Mouse (Mus musculus): ENCODE results near the gene Hpca. TPM values are rescaled to one million over a fixed set of nuclear protein-coding genes. Genes with fewer than 3 reads are reported as not detected.

Hpca gene
- polyA plus RNA-seq (2015; fragmentation: Nextera tagmentation; extraction: Ambion mirVana), result 110 and 133 TPM in 2 replicates

DNA sequence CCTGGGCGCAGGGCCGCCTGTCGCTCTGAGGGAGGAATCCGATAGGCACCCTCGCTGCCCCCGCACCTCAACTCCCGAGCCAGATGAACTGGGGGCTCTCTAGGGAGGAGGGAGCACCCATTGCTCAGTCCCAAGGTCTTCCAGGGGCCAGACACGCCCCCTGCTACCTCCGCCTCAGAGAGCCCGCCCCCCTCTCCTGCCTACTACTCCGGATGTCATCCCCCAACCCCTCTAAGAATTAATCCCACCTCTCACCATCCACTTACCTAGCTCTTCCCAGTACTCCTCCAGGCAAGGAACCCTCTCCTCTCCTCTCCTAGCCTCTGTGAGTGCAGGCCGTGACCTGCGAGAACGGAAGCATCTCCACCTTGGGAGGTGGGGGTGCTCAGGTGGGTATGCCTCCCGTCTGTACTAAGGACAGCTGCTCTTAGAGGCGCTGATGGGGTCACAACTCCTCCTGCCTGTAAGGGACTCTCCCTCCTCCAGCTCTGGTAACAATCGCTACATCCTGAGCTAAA lies at the start of gene Hpca:
Gene Hpca, minus strand, starts transcription at position 468 of the 518 bp plus-strand sequence.
- H3K4me2 ChIP-seq, result peak within 1 kb of the TSS; percentile 92
- H3K27me3 ChIP-seq, result no peaks in the 10 kb centered on the region
- peak; percentile 39; the same call in 1 of the 2 replicates for ATAC-seq (ENCODE audit: low FRiP score, low read depth)
- peak within 1 kb of the TSS; percentile 28; the same call in 1 of the 2 replicates for H3K27ac ChIP-seq (replicated peaks)
- WGBS, result under 1% methylated on average over 14 of the region's 17 CpGs
- H3K36me3 ChIP-seq, result no peaks in the 10 kb centered on the region
- H3K4me3 ChIP-seq, result peak within 1 kb of the TSS; percentile 54
- peak within 1 kb of the TSS; percentile 54 for H3K9ac ChIP-seq
- no peaks in the 10 kb centered on the region for H3K9me3 ChIP-seq
- H3K4me1 ChIP-seq (replicated peaks), result peaks cover 45% of the 10 kb centered on the region

DNA sequence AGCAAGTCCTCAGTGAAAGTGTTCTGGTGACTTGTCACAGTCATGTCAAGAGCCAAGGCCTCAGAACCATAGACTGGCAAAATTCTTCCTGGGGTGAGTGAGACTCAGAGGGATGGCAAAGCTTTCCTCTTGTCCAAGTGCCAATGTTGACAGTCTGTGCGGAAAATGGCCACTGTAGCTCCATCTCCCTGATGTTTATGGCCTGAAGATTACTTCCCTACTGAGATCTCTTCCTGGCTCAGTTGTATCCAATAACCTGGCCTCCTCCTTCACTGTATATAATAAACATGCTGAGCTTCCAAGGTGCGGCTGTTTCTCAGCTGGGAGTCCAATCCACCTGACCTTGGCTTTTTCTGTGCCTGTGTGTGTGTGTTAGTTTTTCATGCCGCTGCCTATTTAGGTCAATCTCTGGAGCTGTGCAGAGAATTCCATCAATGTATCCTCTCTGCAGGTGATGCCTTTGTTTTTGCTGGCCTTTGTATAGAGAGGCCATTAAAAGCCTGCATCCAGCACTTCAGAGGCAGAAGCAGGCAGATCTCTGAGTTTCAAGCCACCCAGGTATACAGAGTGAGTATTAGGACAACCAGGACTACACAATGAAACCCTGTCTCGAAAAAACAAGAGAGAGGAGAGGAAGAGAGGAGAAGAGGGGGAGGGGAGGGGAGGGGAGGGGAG lies 39.9 kb upstream of the Hpca start:
- no peak overlapping the region for H3K9ac ChIP-seq
- peaks cover 26% of the 10 kb centered on the region for H3K36me3 ChIP-seq
- no peak for ATAC-seq (ENCODE audit: low FRiP score, low read depth)
- no peaks in the 10 kb centered on the region for H3K4me1 ChIP-seq (replicated peaks)
- H3K27me3 ChIP-seq, result no peaks in the 10 kb centered on the region
- H3K4me3 ChIP-seq, result no peak overlapping the region
- no peaks in the 10 kb centered on the region for H3K9me3 ChIP-seq
- H3K4me2 ChIP-seq, result no peak overlapping the region
- WGBS, result 79% methylated on average over 4 of the region's 4 CpGs
- no peak overlapping the region for H3K27ac ChIP-seq (replicated peaks)

DNA sequence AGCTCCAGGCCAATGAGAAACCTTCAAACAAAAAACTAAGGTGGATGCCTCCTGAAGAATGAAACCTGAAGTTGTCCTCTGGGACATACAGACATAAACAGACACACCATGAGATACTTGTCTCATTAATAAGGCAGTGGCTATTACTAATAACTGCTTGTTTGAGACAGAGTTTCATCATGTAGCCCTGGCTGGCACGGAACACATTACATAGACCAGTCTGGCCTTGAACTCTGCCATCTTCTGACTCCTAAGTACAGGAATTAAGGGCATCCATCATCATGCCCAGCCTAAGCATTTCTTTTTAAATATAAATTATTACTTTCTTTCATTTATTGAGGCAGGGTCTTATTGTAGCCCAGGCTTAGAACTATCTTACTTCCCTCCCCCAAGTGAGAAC lies 39.2 kb upstream of the Hpca start:
- no peak overlapping the region for H3K9ac ChIP-seq
- 97% methylated on average over 1 of the region's 1 CpGs for WGBS
- peaks cover 31% of the 10 kb centered on the region for H3K36me3 ChIP-seq
- ATAC-seq (ENCODE audit: low FRiP score, low read depth), result no peak
- no peak overlapping the region for H3K4me3 ChIP-seq
- H3K27me3 ChIP-seq, result no peaks in the 10 kb centered on the region
- no peaks in the 10 kb centered on the region for H3K4me1 ChIP-seq (replicated peaks)
- no peak overlapping the region for H3K27ac ChIP-seq (replicated peaks)
- no peaks in the 10 kb centered on the region for H3K9me3 ChIP-seq
- no peak overlapping the region for H3K4me2 ChIP-seq

DNA sequence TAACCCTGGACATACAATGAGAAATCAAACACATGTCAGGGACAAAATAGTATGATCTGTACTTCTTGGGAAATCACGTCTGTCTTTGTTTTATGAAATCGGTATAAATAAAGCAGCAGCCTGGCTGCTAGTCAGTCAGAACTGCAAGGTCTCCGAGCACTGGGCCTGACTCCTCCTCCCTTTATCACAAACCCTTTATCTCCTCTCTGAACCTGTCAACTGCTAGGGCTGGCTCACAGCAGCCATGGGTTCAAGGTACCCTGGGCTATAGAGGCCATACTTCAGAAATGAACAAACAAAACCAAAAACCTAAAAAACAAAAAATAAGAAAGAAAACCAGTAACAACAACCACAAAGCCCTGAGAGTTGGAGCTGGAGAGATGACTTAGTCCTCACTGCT lies 36.7 kb upstream of the Hpca start:
- Histone ChIP-seq H3K36me3 (peaks cover 29% of the 10 kb centered on the region), H3K27ac (replicated peaks) (no peak overlapping the region), H3K4me2 (no peak overlapping the region), H3K4me3 (no peak overlapping the region), H3K9ac (no peak overlapping the region), H3K4me1 (replicated peaks) (no peaks in the 10 kb centered on the region), H3K27me3 (no peaks in the 10 kb centered on the region), H3K9me3 (no peaks in the 10 kb centered on the region)
- WGBS, result 59% methylated on average over 3 of the region's 3 CpGs
- no peak for ATAC-seq (ENCODE audit: low FRiP score, low read depth)

DNA sequence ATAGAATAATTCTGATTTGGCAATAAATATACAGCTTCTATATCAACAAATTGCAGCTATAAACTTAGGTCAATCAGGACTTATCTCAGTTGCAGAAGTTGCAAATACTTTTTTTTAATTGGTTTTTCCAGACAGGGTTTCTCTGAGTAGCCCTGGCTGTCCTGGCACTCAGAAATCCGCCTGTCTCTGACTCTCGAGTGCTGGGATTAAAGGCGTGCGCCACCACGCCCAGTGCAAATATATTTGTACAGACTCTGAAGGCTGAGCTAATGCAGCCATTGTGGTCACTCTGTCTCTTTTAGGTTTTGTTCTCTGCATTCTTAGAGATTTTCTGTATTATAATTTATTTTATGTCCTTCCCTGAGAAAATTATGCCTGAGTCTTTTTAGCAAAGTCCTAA lies 35.7 kb upstream of the Hpca start:
- H3K27ac ChIP-seq (replicated peaks), result no peak overlapping the region
- no peaks in the 10 kb centered on the region for H3K4me1 ChIP-seq (replicated peaks)
- WGBS, result 90% methylated on average over 5 of the region's 5 CpGs
- peaks cover 34% of the 10 kb centered on the region for H3K36me3 ChIP-seq
- no peak overlapping the region for H3K4me3 ChIP-seq
- H3K9me3 ChIP-seq, result no peaks in the 10 kb centered on the region
- no peak for ATAC-seq (ENCODE audit: low FRiP score, low read depth)
- H3K9ac ChIP-seq, result no peak overlapping the region
- H3K27me3 ChIP-seq, result no peaks in the 10 kb centered on the region
- no peak overlapping the region for H3K4me2 ChIP-seq

DNA sequence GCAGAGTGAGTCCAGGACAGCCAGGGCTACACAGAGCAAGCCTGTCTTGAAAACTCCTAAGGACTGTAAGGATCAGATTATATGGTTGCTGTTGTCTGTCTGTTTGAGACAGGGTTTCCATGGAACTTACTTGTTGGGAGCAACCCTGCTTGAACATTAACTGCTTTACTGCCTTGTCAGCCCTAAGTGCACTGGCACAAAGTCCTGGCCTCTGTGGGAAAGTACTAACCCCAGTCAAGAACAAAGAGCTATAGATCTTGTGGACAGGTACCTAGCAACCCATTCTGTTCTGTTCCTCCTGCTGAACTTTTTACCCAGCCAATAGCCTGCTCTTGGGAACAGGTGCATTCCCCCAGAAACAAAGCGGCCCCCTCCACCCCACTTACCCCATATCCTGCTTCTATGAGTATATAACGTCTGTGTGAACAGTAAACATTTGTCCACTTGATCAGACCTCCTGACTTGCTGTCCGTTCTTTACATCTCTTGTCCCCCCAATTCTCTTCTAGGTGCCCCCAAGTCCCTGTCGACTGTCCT lies 29.5 kb upstream of the Hpca start:
- Histone ChIP-seq H3K9me3 (no peaks in the 10 kb centered on the region), H3K36me3 (peaks cover 34% of the 10 kb centered on the region), H3K4me1 (replicated peaks) (peaks cover 4% of the 10 kb centered on the region), H3K4me2 (no peak overlapping the region), H3K27me3 (no peaks in the 10 kb centered on the region), H3K9ac (no peak overlapping the region), H3K27ac (replicated peaks) (no peak overlapping the region), H3K4me3 (no peak overlapping the region)
- ATAC-seq (ENCODE audit: low FRiP score, low read depth), result no peak
- 67% methylated on average over 4 of the region's 4 CpGs for WGBS

DNA sequence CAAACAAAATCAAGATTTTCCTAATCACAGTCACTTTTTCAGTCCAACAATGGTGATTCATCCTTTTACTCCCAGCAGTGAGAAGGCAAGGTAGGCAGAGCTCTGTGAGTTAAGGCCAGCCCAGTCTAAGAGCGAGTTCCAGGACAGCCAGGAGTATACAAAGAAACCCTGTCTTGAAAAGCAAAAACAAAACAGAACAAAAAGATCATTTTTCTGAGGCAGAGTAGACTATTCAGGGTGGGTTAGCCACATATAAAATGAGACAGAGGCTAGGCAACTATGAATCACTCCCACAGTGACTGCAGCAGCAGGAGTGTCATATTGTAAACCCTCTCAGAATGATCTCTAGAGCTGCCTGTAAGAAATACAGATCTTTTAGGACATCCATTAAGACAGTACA lies 27.5 kb upstream of the Hpca start:
- H3K27ac ChIP-seq (replicated peaks), result no peak overlapping the region
- H3K4me1 ChIP-seq (replicated peaks), result peaks cover 16% of the 10 kb centered on the region
- no peak overlapping the region for H3K9ac ChIP-seq
- no peaks in the 10 kb centered on the region for H3K27me3 ChIP-seq
- no peak overlapping the region for H3K4me3 ChIP-seq
- ATAC-seq (ENCODE audit: low FRiP score, low read depth), result no peak
- 77% methylated on average over 1 of the region's 1 CpGs for WGBS
- no peak overlapping the region for H3K4me2 ChIP-seq
- H3K36me3 ChIP-seq, result peaks cover 22% of the 10 kb centered on the region
- no peaks in the 10 kb centered on the region for H3K9me3 ChIP-seq

DNA sequence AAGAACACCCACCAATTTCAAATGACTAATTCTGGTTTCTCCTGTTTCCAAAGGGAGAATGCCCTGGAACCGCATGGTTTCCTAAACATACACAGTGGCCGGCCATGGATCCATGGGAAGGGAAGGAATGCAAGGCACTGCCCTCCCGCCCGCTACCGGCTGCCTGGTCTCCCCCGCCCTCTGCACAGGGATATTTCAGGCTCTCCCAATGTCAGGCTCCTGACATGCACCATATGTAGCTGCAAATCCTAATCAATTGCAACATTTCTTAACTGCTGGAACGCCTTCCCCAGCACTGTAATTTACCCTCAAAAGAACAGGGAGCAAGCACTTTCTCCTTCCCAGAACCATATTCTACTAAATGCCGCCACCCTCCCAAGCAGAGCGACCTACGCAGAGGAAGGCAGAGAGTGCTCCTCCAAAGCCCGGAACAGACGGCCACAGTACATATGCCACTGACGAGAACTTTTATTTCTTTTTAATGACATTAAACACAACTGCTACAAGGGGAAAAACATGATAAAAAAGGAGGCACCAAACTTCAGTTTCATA lies 25.8 kb upstream of the Hpca start:
- peaks cover 28% of the 10 kb centered on the region for H3K4me1 ChIP-seq (replicated peaks)
- no peak overlapping the region for H3K27ac ChIP-seq (replicated peaks)
- WGBS, result 86% methylated on average over 13 of the region's 13 CpGs
- no peaks in the 10 kb centered on the region for H3K9me3 ChIP-seq
- H3K27me3 ChIP-seq, result no peaks in the 10 kb centered on the region
- no peak overlapping the region for H3K4me2 ChIP-seq
- no peak overlapping the region for H3K4me3 ChIP-seq
- ATAC-seq (ENCODE audit: low FRiP score, low read depth), result no peak
- no peak overlapping the region for H3K9ac ChIP-seq
- peaks cover 12% of the 10 kb centered on the region; the same call in 1 of the 2 replicates for H3K36me3 ChIP-seq

DNA sequence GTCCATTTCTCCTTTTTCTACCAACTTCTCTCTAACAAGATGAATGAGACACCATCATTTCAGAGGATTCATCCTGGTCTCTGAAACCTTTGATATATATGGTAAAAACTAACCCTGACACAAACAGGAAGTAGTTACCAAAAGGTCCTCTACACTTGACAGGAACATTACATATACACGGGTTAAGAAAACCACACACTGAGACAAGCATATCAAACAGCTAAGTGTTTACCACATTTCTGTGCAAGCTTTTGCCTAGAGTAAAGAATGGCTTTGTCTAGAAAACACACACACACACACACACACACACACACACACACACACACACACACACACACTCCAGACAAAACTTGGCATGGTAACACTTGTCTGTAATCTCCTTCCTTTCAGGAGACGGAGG lies 24.6 kb upstream of the Hpca start:
- Histone ChIP-seq H3K4me3 (no peak overlapping the region), H3K27ac (replicated peaks) (no peak overlapping the region), H3K36me3 (peaks cover 8% of the 10 kb centered on the region; the same call in 1 of the 2 replicates), H3K4me2 (no peak overlapping the region), H3K9ac (no peak overlapping the region), H3K4me1 (replicated peaks) (peaks cover 40% of the 10 kb centered on the region), H3K27me3 (no peaks in the 10 kb centered on the region), H3K9me3 (no peaks in the 10 kb centered on the region)
- WGBS, result 60% methylated on average over 2 of the region's 2 CpGs
- ATAC-seq (ENCODE audit: low FRiP score, low read depth), result no peak

DNA sequence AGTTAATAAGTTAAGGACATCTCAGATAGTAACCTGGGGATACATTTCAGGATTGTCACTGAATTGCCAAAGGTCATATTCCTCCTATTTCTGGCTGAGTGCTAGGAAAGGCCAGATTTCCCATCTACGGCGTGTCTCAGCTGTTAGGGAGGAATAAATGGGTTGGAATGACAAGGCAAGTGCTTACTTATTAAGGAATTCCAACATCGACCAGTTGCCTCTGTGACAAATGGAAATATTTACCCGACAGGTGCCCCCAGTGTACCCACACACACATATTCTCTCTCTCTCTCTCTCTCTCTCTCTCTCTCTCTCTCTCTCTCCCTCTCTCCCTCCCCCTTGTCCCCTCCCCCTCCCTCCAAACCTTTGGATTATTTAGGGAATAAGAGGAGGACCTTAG lies 24.1 kb upstream of the Hpca start:
- ATAC-seq (ENCODE audit: low FRiP score, low read depth), result no peak
- Histone ChIP-seq H3K9ac (no peak overlapping the region), H3K4me1 (replicated peaks) (peaks cover 40% of the 10 kb centered on the region), H3K9me3 (no peaks in the 10 kb centered on the region), H3K27me3 (no peaks in the 10 kb centered on the region), H3K27ac (replicated peaks) (no peak overlapping the region; the same call in 1 of the 2 replicates), H3K36me3 (peaks cover 8% of the 10 kb centered on the region; the same call in 1 of the 2 replicates), H3K4me2 (no peak overlapping the region), H3K4me3 (no peak overlapping the region)
- 75% methylated on average over 4 of the region's 4 CpGs for WGBS

DNA sequence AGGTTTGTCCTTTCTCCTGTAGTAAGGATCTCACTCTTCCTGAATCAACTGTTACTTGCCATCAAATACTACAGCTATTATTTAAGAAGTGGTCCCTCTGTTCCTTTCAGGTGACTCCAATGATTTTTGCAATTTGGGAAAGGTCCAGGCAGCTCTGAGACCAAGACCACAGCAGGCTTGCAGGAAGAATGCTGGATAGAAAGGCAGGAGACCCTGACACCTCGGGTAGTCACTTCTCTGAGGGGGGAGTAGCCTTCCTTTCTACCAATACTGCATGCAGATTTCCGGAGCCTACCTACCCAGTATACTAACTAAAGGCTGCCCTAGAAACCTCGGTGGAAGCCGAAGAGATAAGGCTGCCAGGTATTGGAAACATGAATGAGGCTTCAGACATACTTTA lies 23.6 kb upstream of the Hpca start:
- H3K9ac ChIP-seq, result no peak overlapping the region
- no peaks in the 10 kb centered on the region for H3K9me3 ChIP-seq
- peaks cover 8% of the 10 kb centered on the region; the same call in 1 of the 2 replicates for H3K36me3 ChIP-seq
- 67% methylated on average over 4 of the region's 4 CpGs for WGBS
- H3K4me1 ChIP-seq (replicated peaks), result peaks cover 40% of the 10 kb centered on the region
- no peak overlapping the region for H3K4me2 ChIP-seq
- ATAC-seq (ENCODE audit: low FRiP score, low read depth), result no peak
- H3K27ac ChIP-seq (replicated peaks), result peak overlapping the region; percentile 84
- H3K27me3 ChIP-seq, result no peaks in the 10 kb centered on the region
- no peak overlapping the region for H3K4me3 ChIP-seq

All from hindbrain, embryonic 15.5 days (tissue).